ENCODE assay signal across 17 mouse cellular contexts in the genomic region with DNA sequence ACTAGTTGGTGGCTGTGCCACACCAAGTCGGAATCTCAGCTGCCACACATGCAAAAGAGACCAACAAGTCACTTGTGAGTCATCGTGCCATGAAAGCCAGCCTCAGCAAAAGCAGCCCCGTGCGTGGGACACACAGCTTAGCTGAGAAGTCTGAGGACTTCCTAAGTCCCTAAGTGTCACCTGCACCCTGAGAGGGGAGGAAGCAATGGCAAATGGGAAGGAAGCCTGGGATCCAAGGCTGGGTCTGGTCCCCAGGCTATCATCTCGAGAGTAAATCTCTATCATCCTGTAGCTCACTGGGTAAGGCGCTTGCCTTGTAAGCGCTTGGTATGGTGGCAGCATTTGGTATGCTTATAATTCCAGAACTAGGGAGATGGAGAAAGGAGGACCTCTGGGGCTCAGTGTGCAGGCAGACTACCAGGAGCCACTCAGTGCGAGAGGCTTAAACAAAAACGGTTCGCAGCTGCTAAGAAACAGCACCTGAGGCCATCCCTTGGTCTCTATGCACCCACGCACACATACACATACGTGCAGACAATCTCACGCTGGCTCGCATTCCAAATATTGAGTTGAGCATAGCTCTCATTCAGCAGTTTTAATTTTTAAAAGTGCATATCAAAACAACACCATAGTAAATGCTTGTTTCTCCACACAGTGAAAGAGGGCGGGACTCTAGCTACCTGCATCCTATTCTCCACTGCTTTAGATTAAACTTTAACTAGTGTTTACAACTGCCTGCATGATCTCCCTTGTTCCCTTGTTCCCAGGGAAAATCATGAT. TPM values are rescaled to one million over a fixed set of nuclear protein-coding genes. Genes with fewer than 3 reads are reported as not detected.
DNase-seq lines count a peak whose midpoint lies in the region; ATAC-seq and TF ChIP-seq lines count a peak whose summit lies in the region.
"Had no signal": no experiment of that assay in that cellular context is flagged by ENCODE, and none has a peak within 500 bp of the region (broad histone marks: within the 10 kb centered on the region; RNA-seq: fewer than 3 reads in every experiment).

No protein-coding gene starts in this region.

- TF ChIP-seq CTCF in testis, adult 2 months (IDR thresholded peaks at IDR 0.05; ENCODE audit: control insufficient read depth, insufficient read depth, insufficient replicate concordance, low read depth, low read length): no peak

- no peak for ATAC-seq in forebrain, embryonic 14.5 days

- intact Hi-C loops in heart, postnatal 25 days (cut with DNase I): no loop called here

- H3K36me3 ChIP-seq in testis, adult 2 months (ENCODE audit: control insufficient read depth, insufficient read depth, low read length): no peaks in the 10 kb centered on the region
- no peaks in the 10 kb centered on the region for H3K36me3 ChIP-seq in forebrain, embryonic 14.5 days (ENCODE audit: control insufficient read depth, insufficient read depth, low read length)
- H3K36me3 ChIP-seq: midbrain, embryonic 10.5 days had no signal

- no peak overlapping the region for H3K27ac ChIP-seq in testis, adult 2 months (ENCODE audit: control insufficient read depth, insufficient read depth, low read depth, low read length)
- no peak overlapping the region for H3K27ac ChIP-seq in forebrain, embryonic 14.5 days (ENCODE audit: low read depth, low read length)
- H3K27ac ChIP-seq: hindbrain, embryonic 10.5 days; limb, embryonic 13.5 days; midbrain, embryonic 10.5 days had no signal

- peak; percentile 30 for DNase-seq in adrenal gland, postnatal 10 days
- no peak for DNase-seq in adrenal gland, postnatal 4 days (ENCODE audit: low spot score in 2 of 2)
- no peak for DNase-seq in testis, postnatal 10 days (ENCODE audit: low spot score)
- peak; percentile 29 to 44 for DNase-seq in kidney, postnatal 25 days
- DNase-seq in forebrain, embryonic 14.5 days (ENCODE audit: low spot score): no peak
- no peak for DNase-seq in heart, postnatal 25 days (ENCODE audit: low spot score)
- DNase-seq in urinary bladder, postnatal 36 days (ENCODE audit: low spot score in 2 of 2): no peak
- DNase-seq: cerebellum, postnatal 36 days; lung, postnatal 14 days; right cerebral cortex, postnatal 14 days; thymus, postnatal 36 days had no signal

- H3K4me3 ChIP-seq in testis, adult 2 months (ENCODE audit: control insufficient read depth, low read depth, low read length): peak overlapping the region; percentile 45
- no peak overlapping the region for H3K4me3 ChIP-seq in forebrain, embryonic 14.5 days (ENCODE audit: low read depth, low read length)
- H3K4me3 ChIP-seq: hindbrain, embryonic 10.5 days; limb, embryonic 13.5 days; midbrain, embryonic 10.5 days; myocyte had no signal

- no peak for TF ChIP-seq POLR2A in testis, adult 2 months (IDR thresholded peaks at IDR 0.05; ENCODE audit: control insufficient read depth, low read depth, low read length)

- H3K27me3 ChIP-seq in testis, adult 2 months (ENCODE audit: control insufficient read depth, insufficient read depth, low read length): no peaks in the 10 kb centered on the region
- no peaks in the 10 kb centered on the region for H3K27me3 ChIP-seq in forebrain, embryonic 14.5 days (replicated peaks; ENCODE audit: control insufficient read depth, insufficient read depth, low read length)
- H3K27me3 ChIP-seq: limb, embryonic 13.5 days had no signal

- no peak overlapping the region for H3K4me2 ChIP-seq in forebrain, embryonic 14.5 days (ENCODE audit: low read length)
- H3K4me2 ChIP-seq: heart, embryonic 11.5 days; limb, embryonic 13.5 days had no signal

- 88% methylated on average over 15 of the region's 15 CpGs for WGBS in forebrain, embryonic 14.5 days

- H3K9me3 ChIP-seq in forebrain, embryonic 14.5 days (replicated peaks; ENCODE audit: control insufficient read depth, low read length): no peaks in the 10 kb centered on the region
- H3K9me3 ChIP-seq: hindbrain, embryonic 10.5 days; midbrain, embryonic 10.5 days had no signal

- no peak overlapping the region for H3K9ac ChIP-seq in forebrain, embryonic 14.5 days (ENCODE audit: low read length)

- no peaks in the 10 kb centered on the region for H3K4me1 ChIP-seq in testis, adult 2 months (ENCODE audit: control insufficient read depth, insufficient read depth, low read length)
- peaks cover 4% of the 10 kb centered on the region; the same call in 1 of the 2 replicates for H3K4me1 ChIP-seq in forebrain, embryonic 14.5 days (ENCODE audit: control insufficient read depth, insufficient read depth, low read length)
- H3K4me1 ChIP-seq: midbrain, embryonic 10.5 days had no signal

RNA-seq across cellular contexts. Expression of a gene that starts 16.6 kb away (rescaled TPM):
- total RNA-seq in adrenal gland, postnatal 10 days (2021): 10 to 100 TPM; 68.5 to 96.0 TPM
- 100 to 1,000 TPM in 1 of 2 experiments, 10 to 100 TPM in 1; 91.1 to 101 TPM for total RNA-seq in adrenal gland, postnatal 4 days (2021)
- 4.8 and 5.7 TPM in 2 replicates for polyA plus RNA-seq in testis, adult 2 months (2012; rRNA removed)
- 7.2 and 15.8 TPM in 2 replicates for polyA plus RNA-seq in forebrain, embryonic 14.5 days (2014; fragmentation: Nextera tagmentation; extraction: Ambion mirVana)
- total RNA-seq in heart, postnatal 25 days (2021): 10 to 100 TPM; 67.1 to 69.4 TPM

Comparison
In these comparisons a context has a peak if more than half of its experiments do, and no peak if none do; other contexts are left out.
1. DNase-seq: peak in adrenal gland, postnatal 10 days (single experiment) and kidney, postnatal 25 days (2 of 2); none in adrenal gland, postnatal 4 days (0 of 2), testis, postnatal 10 days (single experiment), forebrain, embryonic 14.5 days (single experiment), heart, postnatal 25 days (single experiment) and urinary bladder, postnatal 36 days (0 of 2).